Mouse (Mus musculus) spleen, adult 2 months (tissue): ENCODE data around the gene Lmbrd2.

Source experiments
- CTCF ChIP-seq: fragments of 200-500 bp; IDR thresholded peaks from 2 replicates; pipeline ENCODE4 v1.5.1; 2011; ENCODE audit warnings: mild to moderate bottlenecking, inconsistent platforms; ENCODE audit not compliant: insufficient read depth, insufficient read length, insufficient replicate concordance; ENCODE audit errors: extremely low read depth
- POLR2A ChIP-seq: fragments of 200-500 bp; IDR thresholded peaks from 2 replicates; pipeline ENCODE4 v1.6.1; 2011; ENCODE audit warnings: low read depth, low read length, inconsistent platforms

DNA sequence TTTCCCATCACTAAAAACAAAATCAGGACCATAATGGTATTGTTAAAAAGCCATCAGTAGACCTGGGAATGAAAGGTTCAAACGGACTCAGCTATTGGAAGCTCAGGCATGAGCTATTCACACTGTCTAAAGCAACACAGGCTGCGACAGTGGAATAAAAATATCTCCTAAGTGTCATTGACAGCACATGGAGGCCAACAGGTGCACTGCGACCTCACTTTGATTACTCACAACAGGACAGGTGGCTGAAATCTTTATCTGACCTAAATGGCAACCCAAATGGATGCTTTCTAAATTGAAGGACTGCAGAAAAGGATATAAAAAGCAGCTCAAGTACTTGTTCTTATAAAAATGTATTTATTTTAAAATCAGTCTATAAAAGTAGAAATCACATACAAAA, 28.7 kb upstream of the Lmbrd2 start:
- TF ChIP-seq CTCF (no peak), POLR2A (no peak)
